Mouse (Mus musculus): ENCODE results near the gene Zbtb41.

DNA sequence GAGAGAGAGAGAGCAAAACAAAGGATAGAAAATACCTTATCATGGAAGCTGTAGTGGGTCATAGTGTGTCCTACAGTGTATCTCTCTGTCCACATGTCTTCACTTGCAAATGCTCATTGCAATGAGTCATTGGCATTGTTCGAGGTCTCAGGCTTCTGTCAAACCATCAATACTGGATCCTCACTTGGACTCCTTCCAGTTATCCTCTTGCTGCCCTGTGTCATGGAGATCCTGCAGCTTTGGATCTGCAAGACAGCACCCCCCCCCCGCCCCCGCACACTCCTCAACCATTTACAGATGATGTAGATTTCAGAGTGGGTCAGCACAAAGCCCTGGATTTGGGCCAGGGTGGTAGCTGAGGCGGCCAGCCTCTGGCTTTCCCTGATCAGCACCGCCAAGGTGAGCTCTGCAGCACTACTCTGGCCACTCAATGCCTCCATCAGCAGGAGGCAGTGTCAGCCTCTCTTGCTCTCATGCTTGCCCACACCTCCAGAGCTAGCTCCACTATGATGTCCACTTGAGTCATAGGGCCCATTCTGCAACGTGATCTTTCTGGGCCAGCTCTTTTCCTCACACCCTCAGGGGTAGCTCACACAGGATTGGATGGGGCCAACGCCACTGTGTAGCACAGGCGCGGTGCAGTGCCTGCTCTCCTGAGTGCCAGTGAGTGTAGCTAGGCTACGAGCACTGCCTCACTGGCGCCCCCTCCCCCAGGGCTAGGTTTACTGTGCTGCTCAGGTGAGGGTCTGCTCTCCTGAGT is 43.0 kb upstream of the Zbtb41 start:
- TF ChIP-seq CTCF (IDR thresholded peaks at IDR 0.05; ENCODE audit: low read depth, low read length) (no peak), GATA1 (IDR thresholded peaks at IDR 0.05; ENCODE audit: borderline replicate concordance, low read length) (no peak), TAL1 (conservative IDR thresholded peaks at IDR 0.05; ENCODE audit: low read depth, low read length) (no peak)
